Mouse (Mus musculus) layer of hippocampus, adult 8-10 months (tissue): ENCODE results near the gene Dmap1. TPM values are rescaled to one million over a fixed set of nuclear protein-coding genes. Genes with fewer than 3 reads are reported as not detected.
A peak's percentile ranks its signal among the peaks of the same experiment; 100 is the strongest.

Source experiments
- DNase-seq, 2 experiments: peaks; one replicate each; pipeline ENCODE4 v3.0.0; 2022; ENCODE audit warnings: low spot score in 2 of 2
- total RNA-seq, 4 experiments: library from RNA; stranded (reverse); gene quantifications; 2 replicates each; pipeline ENCODE4 v1.2.4; 2022

The Dmap1 gene
- total RNA-seq, result 10 to 100 TPM; 38.0 to 39.9 (median 39.4) TPM

DNA sequence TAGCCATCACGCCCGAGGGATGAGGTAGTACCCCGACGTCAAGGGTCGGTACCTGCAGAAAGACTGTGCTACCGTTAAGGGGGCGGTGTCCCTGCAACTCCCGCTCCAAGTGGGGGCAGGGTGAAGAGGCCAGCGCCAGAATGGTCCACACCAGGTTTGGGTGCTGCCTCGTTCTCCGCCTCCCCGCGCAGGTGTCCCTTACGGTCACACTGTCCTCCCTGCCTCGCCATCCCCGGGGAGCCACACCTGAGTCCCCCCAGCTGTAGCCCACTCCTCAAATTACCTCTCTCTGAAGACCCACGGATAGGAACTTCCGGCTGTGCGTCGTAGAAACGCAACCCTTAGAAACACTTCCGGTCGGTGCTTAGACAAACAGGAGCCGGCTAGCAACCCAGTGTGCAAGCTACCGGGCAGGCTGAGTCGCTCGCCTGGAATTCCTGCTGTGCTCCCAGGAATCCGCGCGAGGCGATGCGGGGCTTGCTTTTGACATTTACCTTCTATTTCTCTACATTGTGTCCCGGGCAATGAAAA is at the start of gene Dmap1:
Gene Dmap1 (minus strand): TSS at position 343 of the 531 bp plus-strand sequence.
- DNase-seq, result peak; percentile 71 to 91

DNA sequence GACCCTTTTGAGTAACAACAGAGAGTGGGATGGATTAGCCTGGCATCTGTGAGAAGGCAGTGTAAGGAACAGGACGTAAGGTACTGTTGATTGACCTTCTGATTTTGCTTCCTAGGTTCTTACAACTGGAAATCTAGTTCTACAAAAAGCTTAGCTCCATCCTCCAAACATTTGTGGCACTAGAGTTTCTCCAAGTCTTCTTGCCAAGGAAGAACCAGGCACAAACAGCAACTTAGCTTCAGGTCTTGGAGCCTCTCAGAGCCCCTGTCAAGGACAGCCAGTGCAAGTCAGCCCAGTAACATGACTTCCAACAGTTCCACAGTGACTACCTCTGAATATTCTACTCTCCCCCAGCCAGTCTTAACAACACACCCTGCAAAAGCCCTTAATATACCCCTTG is 42.0 kb upstream of the Dmap1 start, which contains the start of gene Gm12845:
Gene Gm12845 (plus strand): TSS at position 301 of the 400 bp plus-strand sequence.
- DNase-seq, result no peak

DNA sequence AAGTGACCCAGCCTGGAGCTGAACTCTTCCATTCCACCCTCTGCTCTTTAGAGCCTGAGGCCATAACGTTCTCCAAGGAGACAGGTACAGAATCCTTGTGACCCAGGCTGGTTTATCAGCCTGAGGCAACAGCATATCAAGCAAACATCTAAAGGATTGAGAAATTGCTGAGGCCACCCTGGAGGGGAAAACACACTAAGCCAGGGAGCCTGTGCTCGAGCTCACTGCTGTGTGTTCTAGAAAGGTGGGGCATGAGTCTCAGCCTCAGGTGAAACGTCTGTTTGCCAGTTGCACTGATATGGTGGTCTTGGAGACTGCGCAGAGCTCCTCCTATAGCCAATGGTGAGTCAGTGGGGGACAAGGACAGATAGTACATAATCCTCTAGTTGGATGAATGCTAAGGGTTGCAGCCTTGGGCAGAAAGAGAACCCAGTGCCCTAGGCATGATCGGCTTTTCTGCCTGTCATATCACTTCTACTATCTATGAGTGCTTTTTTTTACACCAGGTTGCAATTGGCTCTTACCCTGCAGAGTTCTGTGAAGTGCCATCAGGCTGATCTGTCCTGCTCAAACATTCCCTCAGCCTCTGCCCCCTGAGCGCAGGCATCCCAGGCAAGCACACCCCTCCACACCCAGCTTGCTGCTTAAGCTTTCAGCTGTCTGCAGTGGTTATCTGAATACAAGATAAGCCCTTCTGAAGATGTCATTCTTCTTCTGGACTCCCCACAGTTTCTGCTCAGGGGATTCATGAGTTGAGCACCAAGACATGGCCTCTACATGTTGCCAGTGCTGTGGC is 31.4 kb upstream of the Dmap1 start:
- DNase-seq, result no peak

DNA sequence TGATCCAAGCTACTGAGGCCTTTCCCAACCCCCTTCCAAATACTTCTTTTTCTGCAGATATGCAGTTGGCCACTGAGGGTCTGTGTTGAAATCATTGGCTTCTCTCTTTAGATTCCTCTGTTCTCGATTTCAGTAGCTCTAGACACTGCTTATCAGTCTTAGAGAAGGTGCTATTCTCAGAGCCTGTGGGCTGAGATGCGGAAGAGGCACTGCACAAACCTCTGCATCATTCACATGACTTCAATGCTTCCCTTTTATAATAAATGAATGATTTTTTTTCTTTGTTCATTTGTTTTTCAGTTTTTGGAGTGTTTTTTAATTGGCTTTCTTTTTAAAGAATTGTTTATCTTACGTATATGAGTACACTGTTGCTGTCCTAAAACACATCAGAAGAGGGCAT is 30.2 kb upstream of the Dmap1 start:
- DNase-seq, result no peak

DNA sequence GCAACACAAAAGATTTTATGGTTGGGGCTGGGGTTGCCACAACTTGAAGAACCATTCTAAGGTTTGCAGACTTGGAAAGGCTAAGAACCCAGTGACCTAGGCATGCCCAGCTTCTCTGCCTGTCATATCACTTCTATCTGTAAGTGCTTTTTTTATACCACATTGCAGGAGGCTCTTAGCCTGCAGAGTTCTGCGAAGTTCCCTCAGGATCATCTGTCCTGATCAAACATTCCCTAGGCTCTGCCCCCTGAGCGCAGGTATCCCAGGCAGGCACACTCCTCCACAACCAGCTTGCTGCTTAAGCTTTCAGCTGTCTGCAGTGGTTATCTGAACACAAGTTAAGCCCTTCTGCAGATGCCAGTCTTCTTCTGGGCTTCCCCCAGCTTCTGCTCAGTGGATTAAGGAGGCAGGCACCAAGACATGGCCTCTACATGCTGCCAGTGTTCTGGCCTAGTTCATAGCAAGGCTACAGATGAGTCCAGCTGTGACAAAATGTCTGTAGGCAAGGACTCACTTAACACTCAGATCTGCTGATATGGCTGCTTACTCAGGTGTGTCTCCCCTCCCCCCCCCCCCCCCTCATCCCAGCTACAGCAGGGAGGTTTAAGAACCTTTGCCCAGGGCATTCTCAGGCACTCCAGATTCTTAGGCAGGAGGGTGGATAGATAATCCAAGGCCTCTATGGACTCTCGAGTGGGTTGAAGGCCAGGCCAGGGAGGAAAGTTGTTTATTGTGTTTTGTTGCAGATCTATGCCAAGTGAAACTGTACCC is 26.9 kb upstream of the Dmap1 start:
- no peak for DNase-seq

DNA sequence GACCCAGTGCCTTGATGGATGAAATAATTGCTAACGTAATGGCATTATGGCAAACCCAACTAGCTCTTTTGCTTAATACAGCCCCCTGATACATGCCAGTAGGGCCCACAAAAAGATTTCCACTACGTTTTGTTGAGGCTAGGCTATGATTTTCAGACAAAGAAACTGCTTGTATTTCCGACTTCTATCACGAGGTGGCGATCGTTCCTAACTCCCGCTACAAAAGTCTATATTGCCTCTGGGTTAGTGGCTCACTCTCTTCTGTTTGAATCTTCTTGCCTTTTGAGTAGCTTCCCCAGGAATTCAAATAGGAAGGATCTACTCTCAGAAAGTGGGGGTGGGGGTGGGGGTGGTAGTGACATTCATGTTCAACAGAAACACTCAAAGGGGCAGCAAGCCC is 23.3 kb upstream of the Dmap1 start:
- DNase-seq, result peak; percentile 7 to 58

DNA sequence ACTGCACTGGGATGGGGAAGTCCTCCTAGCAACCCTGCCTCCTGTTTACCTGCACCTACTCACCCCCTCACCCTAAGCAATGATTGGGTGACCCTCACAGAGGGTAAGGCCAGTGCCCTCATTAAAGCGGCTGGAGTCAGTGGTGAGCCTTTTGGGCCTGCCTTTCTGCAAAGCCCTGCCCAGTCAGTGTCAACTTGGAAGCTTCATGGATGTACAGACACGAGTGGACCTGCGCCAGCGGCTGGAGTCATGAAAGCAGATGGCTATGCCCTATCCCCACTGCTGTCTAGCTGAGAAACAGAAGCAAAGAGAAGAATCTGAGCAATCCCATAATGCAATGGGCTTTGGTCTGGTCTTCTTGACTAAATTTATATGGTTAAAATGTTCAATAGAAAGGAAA is 4.3 kb upstream of the Dmap1 start:
- DNase-seq, result no peak

DNA sequence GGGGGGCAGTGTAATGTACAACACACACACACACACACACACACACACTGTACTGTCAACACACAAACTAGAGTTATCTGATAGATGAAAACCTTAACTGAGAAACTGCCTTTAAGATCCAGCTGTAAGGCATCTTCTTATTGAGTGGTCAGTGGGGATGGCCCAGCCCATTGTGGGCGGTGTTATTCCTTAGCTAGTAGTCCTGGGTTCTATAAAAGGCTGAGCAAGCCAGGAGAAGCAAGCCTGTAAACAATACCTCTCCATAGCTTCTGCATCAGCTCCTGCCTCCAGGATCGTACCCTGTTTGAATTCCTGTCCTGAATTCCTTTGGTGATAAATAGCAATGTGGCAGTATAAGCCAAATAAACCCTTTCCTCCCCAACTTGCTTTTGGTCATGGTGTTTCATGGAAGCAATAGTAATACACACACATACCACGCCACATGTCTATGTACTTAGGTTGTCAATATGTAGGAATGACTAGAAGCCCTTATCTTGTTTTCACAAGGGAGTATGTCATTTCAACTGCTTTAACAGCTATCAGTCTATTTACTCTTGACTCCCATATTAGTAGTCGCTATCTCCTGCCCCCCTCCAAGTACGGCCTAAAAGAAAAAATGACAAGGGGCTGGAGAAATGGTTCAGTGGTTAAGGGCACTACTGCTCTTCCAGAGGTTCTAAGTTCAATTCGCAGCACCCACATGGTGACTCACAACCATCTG is 1.1 kb upstream of the Dmap1 start:
- no peak for DNase-seq

DNA sequence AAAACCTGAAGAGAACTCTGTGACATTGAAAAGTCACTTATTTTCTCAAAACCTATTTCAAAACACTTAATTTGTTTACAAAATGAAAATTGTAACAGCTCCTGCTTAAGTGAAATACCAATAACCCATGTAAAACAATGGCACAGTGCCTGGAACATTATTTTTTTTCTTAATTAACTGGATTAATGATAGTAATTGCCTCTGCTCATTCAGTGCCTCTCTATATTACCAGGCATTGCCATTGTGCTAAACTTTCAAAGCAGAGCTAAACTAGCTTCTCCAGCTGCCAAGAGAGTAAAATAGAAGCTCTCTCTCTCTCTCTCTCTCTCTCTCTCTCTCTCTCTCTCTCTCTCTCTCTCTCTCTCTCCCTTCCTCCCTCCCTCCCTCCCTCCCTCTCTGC is 390 bp upstream of the Dmap1 start:
- no peak for DNase-seq

DNA sequence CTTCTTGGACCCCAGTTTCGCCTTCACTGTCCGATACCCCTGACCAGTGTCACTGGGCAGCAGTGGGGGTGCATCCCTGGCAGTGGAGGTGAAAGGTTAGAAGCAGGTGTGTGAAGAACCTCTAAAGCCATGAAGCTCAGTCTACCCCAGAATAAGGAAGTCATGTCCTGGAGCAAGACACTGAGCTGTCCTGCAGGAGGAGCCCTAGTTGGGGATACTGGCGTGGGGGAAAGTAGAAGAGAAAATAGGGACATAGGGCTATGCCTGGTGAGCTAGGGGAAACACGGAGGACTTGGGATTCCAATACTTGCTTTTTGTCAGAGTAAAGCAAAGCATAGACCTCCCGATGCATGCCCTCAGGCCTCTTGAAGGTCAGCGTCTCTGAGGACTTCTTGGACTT is 1.1 kb downstream of the Dmap1 start:
- DNase-seq, result no peak

DNA sequence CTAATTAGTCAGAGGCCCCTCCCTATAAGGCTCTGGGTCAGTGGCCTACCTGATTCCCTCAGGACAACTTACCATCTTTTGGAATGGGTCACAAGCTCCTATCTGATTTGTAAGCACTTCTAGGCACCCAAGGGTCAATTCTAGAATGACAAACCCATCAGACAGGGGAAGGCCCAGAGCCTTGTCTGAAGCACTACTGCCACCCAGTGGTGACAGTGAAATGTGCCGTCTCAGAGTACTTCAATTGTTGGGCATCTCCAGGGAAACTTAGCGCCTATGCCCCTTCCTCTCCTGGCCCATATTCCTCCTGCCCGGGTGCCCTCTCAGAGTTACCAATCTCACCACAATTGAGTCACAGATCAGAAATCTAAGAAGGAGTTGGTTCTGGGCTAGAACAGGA is 5.2 kb downstream of the Dmap1 start:
- DNase-seq, result peak; percentile 60 to 87

DNA sequence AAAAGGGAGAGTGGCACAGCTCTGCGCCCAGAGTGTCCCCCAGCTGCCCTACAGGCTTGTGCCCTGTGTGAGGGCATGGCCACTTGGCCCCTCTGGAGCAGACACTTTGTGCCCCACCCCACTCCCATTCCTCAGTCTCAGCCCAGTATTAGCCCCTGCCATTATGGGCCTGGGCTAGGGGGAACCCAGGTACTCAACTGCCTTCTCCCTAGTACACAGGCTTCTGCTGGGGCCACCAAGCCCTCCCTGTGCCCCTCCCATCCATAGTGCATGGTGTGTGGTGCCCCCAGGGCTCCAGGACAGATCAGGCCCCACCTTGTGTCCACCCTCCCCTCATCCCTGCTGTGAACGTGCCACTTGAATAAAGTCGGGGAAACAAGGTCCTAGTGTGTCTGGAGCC is 8.2 kb downstream of the Dmap1 start:
- no peak for DNase-seq

DNA sequence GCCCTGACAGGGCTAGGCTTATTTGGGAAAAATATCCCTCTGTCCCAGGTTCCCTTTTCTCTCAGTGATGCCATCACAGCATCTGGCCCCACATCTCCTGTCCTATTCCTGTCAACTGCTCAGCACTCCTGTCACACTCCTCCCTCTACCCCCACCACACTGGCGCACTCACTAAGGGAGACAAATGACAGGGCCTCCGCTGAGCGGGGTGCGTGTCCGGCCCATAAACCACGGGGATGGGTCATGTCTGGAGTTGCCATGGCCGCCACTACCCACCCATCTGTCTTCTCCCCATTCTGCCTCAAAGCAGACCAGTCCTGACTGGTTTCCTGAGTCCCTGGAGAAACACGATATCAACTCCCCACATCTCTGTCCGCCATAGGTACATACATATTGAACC is 10.0 kb downstream of the Dmap1 start:
- no peak for DNase-seq

DNA sequence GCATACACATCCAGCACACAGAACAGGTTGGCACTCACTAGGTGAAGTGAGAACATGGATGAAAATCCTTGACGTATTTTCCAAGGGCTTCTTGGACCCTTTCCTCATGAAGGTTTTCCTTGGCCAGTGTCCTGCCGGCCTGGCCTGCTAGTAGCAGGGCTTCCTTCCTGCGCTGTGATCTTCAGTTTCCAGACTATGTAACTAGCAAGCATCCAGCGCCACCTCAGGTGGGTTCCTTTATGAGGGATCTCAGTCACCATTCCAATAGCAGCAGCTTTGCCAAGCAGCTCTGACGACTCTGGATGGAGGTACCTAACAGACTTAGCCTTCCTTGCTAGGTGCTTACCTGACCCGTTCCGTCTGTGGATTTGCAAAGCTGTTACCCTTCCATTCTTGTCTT is 12.2 kb downstream of the Dmap1 start:
- no peak for DNase-seq

DNA sequence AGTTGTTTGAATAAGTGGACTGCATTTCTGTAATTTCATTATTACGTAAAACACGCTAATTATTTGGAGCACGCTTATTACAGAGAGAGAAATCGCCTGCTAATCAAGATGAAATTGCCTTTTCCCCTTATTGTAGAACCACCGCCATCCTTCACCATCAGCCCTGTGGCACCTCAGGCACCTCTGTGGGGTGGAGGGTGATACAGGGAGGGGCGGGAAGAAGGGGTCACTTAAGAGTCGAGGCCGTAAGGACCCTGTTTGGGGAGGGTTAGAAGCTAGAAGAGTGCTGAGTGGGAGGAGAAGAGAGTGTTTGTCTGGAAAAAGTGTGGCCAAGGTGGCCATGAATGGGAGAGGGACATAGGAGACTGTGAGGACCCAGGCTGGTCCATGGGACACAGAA is 16.0 kb downstream of the Dmap1 start:
- DNase-seq, result no peak

DNA sequence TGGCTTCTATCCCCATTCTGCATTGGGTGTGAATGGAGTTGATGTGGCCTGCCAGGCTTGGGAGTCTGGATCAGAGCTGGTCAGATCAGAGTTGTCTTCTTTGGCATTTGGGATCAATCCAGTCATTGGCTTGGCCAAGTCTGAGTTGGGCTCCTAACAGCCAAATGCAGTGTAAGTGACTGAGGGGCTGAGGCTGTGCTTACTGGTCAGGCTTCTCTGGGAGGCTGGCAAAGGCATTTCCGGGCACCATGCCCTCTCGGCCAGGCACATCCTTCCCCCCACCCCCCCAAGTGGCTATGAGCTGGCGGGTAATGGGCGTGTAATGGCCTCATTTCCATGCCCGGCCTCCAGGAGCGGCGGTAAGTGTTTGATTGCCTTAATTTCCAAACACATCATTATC is 16.5 kb downstream of the Dmap1 start:
- DNase-seq, result peak; percentile 54 to 65

DNA sequence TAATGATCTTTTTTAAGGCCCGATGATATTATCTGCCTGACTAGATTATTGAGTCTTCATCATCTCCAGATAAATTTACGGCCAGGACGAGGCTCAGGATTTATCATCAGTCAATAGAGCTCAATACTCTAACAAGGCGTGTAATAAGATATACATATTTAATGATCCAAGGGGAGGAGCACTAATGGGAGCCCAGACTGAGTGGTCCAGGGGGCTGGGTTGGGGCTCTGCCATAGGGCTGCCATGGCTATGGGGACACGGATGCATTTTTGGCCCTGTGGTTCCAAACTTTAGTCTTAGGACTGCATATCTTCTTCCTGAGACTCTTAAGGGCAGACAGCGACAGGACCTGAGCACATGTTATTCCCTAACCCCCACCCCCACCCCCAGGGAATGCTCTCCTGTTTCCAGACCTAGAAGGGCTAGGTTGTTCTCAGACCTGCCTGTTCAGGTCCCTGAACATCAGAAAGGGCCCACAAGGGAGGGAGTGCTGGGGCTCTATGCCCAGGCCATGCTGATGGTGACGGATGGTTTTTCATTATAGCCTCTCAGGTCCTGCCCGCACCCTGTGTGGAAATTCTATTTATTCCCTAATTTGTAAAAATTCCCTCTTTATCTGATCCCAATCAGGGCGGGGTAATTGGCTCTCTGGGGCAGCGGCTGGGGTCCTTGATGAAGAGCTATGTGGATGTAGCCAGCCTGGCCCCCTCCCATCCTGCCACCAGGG is 17.5 kb downstream of the Dmap1 start:
- DNase-seq, result no peak

DNA sequence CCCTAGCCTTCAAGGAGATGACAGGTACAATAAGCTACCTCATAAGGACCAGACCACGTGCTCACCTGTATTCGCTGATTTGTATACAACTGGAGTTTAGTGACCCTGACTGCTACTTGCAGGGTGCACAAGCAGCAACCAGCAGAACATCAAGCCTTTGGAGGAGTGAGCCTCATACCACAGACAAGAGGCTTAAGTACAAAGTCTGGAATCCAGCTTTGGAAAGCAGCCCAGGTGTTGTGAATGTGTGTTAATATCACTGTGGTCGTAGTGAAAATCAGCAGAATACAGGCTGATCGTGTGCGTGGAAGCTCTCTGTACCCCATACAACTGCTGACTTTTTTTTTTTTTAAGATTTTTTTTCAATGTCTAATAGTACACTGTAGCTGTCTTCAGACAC is 22.1 kb downstream of the Dmap1 start:
- DNase-seq, result no peak

DNA sequence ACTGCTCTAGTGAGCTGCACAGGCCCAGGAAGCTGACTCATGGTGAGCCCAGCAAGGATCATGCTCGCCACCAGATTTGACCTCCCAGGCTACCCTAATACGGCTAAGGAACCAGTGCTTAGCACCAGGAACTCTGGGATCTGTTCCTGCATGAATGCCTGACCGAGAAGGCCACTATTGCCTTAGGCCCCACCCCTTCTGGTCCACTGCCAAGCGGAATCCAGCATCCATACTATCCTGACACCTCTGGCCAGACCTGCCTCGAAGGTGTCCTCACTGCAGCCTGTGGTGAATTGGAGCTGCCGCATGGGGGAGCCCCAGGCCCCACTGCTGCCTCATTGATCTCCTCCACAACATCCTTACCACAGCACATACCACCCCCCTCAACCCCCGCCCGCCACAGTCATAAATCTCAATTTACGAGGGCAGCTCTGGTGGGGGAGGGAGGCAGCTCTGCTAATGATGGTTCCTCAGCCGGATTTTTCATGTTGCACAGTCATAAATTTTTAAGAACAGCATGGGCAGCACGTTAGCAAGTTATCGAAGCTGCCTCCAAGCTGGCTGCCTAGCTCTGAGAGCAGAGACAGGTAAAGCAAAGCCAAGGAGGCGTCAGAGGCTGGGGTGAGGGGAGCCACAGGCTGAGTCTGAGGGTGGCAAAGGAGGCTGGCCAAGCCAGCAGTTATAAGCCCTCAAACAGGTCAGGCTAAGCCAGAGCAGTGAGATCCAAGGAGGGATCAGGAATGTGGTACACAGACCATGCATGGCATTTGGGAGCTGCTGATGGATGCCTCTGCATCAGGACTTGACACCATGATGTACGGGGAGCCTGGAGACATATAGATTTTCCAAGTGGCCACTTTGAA is 23.3 kb downstream of the Dmap1 start:
- DNase-seq, result no peak

DNA sequence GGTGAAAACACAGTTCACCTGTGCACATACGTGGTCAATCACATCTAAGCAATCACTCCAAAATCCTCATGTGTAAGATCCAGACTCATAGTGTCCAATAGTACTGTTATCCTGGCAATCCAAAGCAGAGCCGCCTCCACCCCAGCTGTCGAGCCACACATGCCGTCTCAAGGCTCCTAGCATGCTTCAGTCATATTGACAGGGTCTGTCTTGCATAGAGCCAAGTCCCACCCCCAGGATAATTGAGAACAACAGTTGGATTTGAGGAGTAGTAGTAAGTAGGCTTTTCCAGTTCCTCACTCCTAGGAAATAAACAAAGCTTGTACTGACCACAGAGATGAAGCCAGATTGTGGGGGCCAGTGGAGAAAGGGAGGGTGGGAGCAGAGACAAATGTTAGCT is 24.4 kb downstream of the Dmap1 start:
- DNase-seq, result peak; percentile 76 to 86
